Comparison of ENCODE assay signal across 32 mouse cellular contexts in the genomic region with DNA sequence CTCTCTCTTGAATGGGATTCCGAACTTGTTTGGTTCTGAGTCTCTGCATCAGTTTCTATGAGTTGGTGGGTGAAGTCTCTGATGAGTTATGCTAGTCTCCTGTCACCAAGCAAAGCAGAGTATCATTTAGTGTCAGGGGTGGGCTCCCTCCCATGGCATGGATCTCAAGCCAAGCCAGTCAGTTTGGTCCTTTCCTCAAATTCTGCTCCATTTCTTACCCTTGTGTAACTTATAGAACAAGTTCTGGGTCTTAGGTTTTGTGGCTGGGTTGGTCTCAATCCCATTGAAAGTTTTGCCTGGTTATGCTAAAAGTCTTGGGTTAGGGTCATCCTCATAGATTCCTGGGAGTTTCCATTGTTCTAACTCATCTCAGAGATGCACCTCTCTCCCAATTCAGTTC. TPM values are rescaled to one million over a fixed set of nuclear protein-coding genes. Genes with fewer than 3 reads are reported as not detected.
"Had no signal": no experiment of that assay in that cellular context is flagged by ENCODE, and none has a peak within 500 bp of the region (broad histone marks: within the 10 kb centered on the region; RNA-seq: fewer than 3 reads in every experiment).

No protein-coding gene starts in this region.

- DNase-seq: left cerebral cortex, postnatal 4 days; liver; liver, embryonic 13.5 days; liver, postnatal 0 days; lung, adult 18-20 months; lung, adult 2 months; lung, embryonic 14.5 days; lung, postnatal 10 days; lung, postnatal 14 days; lung, postnatal 36 days; lung, postnatal 4 days; midbrain, embryonic 14.5 days had no signal

- H3K27ac ChIP-seq: limb, embryonic 12.5 days; limb, embryonic 13.5 days; limb, embryonic 15.5 days; liver, embryonic 12.5 days; liver, embryonic 13.5 days; liver, embryonic 14.5 days; liver, embryonic 15.5 days; lung, embryonic 15.5 days; macrophage; midbrain, embryonic 10.5 days; midbrain, embryonic 12.5 days; midbrain, embryonic 13.5 days; midbrain, embryonic 15.5 days; neural tube, embryonic 12.5 days had no signal

- H3K4me1 ChIP-seq: limb, embryonic 12.5 days; limb, embryonic 13.5 days; limb, embryonic 15.5 days; liver, embryonic 12.5 days; liver, embryonic 13.5 days; liver, embryonic 15.5 days; lung, embryonic 15.5 days; midbrain, embryonic 12.5 days; midbrain, embryonic 13.5 days; midbrain, embryonic 15.5 days; neural tube, embryonic 12.5 days had no signal

- H3K4me2 ChIP-seq: limb, embryonic 12.5 days; limb, embryonic 13.5 days; limb, embryonic 15.5 days; liver, embryonic 11.5 days; liver, embryonic 12.5 days; liver, embryonic 13.5 days; liver, embryonic 15.5 days; lung, embryonic 14.5 days; lung, embryonic 15.5 days; midbrain, embryonic 11.5 days; midbrain, embryonic 12.5 days; midbrain, embryonic 13.5 days; midbrain, embryonic 15.5 days; neural tube, embryonic 12.5 days had no signal

- H3K4me3 ChIP-seq: limb, embryonic 12.5 days; limb, embryonic 13.5 days; limb, embryonic 15.5 days; liver, embryonic 12.5 days; liver, embryonic 13.5 days; liver, embryonic 15.5 days; lung, embryonic 15.5 days; megakaryocyte, embryonic 14.5 days; midbrain, embryonic 10.5 days; midbrain, embryonic 12.5 days; midbrain, embryonic 13.5 days; midbrain, embryonic 15.5 days; myocyte; neural tube, embryonic 12.5 days had no signal

- H3K9ac ChIP-seq: limb, embryonic 12.5 days; limb, embryonic 13.5 days; limb, embryonic 15.5 days; liver, embryonic 12.5 days; liver, embryonic 13.5 days; liver, embryonic 14.5 days; liver, embryonic 15.5 days; liver, postnatal 0 days; lung, embryonic 14.5 days; lung, embryonic 15.5 days; midbrain, embryonic 12.5 days; midbrain, embryonic 13.5 days; midbrain, embryonic 15.5 days; neural tube, embryonic 12.5 days had no signal

- ATAC-seq: liver, embryonic 12.5 days; liver, postnatal 0 days; lung, postnatal 0 days; midbrain, embryonic 16.5 days had no signal

- H3K9me3 ChIP-seq: limb, embryonic 12.5 days; limb, embryonic 13.5 days; limb, embryonic 15.5 days; liver, embryonic 12.5 days; liver, embryonic 13.5 days; liver, embryonic 15.5 days; lung, embryonic 15.5 days; megakaryocyte, embryonic 14.5 days; midbrain, embryonic 10.5 days; midbrain, embryonic 12.5 days; midbrain, embryonic 13.5 days; midbrain, embryonic 15.5 days; neural tube, embryonic 12.5 days had no signal

- H3K27me3 ChIP-seq: limb, embryonic 12.5 days; limb, embryonic 13.5 days; limb, embryonic 15.5 days; liver, embryonic 12.5 days; liver, embryonic 13.5 days; liver, embryonic 15.5 days; lung, embryonic 15.5 days; megakaryocyte, embryonic 14.5 days; midbrain, embryonic 12.5 days; midbrain, embryonic 13.5 days; midbrain, embryonic 15.5 days; neural tube, embryonic 12.5 days had no signal

RNA-seq across cellular contexts. Expression of a gene that starts 27.6 kb away (rescaled TPM):
- total RNA-seq: left cerebral cortex, adult 8-10 months had no signal
